Mouse (Mus musculus) C2C12 (cell line): Measurements from ENCODE around the gene Dennd6b. TPM values are rescaled to one million over a fixed set of nuclear protein-coding genes. Genes with fewer than 3 reads are reported as not detected.

Experiments used
- H3K27me3 ChIP-seq: one replicate; pipeline ENCODE4 v1.6.1; 2011; ENCODE audit not compliant: control insufficient read depth, insufficient read depth, insufficient read length
- H3K36me3 ChIP-seq: one replicate; pipeline ENCODE4 v1.6.1; 2011; ENCODE audit not compliant: control insufficient read depth, insufficient read depth
- H3K4me3 ChIP-seq: one replicate; pipeline ENCODE4 v1.5.1; 2011; ENCODE audit warnings: mild to moderate bottlenecking, control low read depth; ENCODE audit not compliant: poor library complexity, insufficient read depth, severe bottlenecking
- H3K79me2 ChIP-seq: one replicate; pipeline ENCODE4 v1.6.1; 2011; ENCODE audit not compliant: control insufficient read depth, insufficient read depth
- H3K79me3 ChIP-seq: one replicate; pipeline ENCODE4 v1.6.1; 2011; ENCODE audit warnings: low read depth, control low read depth
- H3ac ChIP-seq: one replicate; pipeline ENCODE3; 2011; ENCODE audit warnings: low read depth; ENCODE audit not compliant: control insufficient read depth, insufficient read length
- CEBPB ChIP-seq: IDR thresholded peaks from one replicate; pipeline ENCODE4 v1.6.1; 2011; ENCODE audit warnings: low read depth, mild to moderate bottlenecking, control low read depth, moderate library complexity
- CTCF ChIP-seq: IDR thresholded peaks from one replicate; pipeline ENCODE4 v1.5.1; 2011; ENCODE audit not compliant: control insufficient read depth, insufficient read depth, insufficient read length
- FOSL1 ChIP-seq: IDR thresholded peaks from one replicate; pipeline ENCODE4 v1.8.0; 2011; ENCODE audit warnings: mild to moderate bottlenecking, low read length; ENCODE audit not compliant: poor library complexity, insufficient read depth, severe bottlenecking
- MAX ChIP-seq: IDR thresholded peaks from one replicate; pipeline ENCODE4 v1.6.1; 2011; ENCODE audit warnings: mild to moderate bottlenecking, control low read depth
- MYOD1 ChIP-seq: IDR thresholded peaks from one replicate; pipeline ENCODE4 v1.6.1; 2011; ENCODE audit warnings: low read depth; ENCODE audit not compliant: control insufficient read depth, insufficient read length
- MYOG ChIP-seq: IDR thresholded peaks from one replicate; pipeline ENCODE4 v1.6.1; 2011; ENCODE audit not compliant: control insufficient read depth, insufficient read length; ENCODE audit errors: extremely low read depth
- USF1 ChIP-seq: IDR thresholded peaks from one replicate; pipeline ENCODE4 v1.6.1; 2011; ENCODE audit warnings: low read depth, mild to moderate bottlenecking, control low read depth, moderate library complexity
- polyA plus RNA-seq: library from polyadenylated mRNA; unstranded; fragments of >200 nt; fragmentation: generic; extraction: Trizol; gene quantifications from one replicate; pipeline ENCODE4 v1.2.1, GENCODE M21; 2012; ENCODE audit warnings: missing spikeins

The Dennd6b gene
- polyA plus RNA-seq, 1 experiment, result 2.1 TPM

DNA sequence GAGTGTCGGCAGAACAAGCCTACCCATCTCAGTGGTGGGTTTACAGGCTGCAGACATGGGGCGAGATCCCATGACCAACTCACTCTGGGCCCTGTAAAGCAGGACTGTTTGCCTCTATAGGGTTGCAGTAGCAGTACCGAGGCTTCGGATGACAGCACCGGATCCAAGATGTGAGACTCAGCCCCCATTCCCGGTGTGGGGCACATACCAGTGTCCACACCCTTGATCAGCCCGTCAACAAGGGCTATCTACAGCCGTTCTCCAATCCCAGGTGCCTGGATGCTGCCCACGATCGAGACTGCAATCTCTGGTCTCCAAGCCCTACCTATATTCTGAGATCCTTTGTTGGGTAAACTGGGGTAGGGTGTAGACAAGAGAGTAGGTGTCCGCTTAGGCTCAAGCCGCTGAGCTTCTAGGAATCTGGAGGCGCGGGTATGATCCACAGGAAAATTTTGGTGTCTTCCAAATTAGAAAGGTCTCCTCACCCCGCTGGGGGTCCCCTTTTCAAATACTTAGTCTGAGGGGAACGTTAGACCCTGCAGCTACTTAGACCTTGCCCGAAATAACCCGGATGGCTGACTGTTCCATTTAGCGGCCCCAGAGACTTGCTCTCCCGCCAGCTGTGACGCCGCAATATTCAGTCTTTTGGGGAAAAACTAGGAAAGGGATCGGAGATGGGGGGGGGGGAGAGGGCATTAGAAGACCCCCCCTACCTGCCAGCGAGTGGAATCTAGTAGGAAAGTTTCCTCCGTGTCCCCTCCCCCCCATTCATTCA, 47.6 kb downstream of the Dennd6b start:
- TF ChIP-seq CTCF (no peak), FOSL1 (no peak), MYOG (no peak), CEBPB (no peak), MAX (no peak), USF1 (no peak), MYOD1 (no peak)

DNA sequence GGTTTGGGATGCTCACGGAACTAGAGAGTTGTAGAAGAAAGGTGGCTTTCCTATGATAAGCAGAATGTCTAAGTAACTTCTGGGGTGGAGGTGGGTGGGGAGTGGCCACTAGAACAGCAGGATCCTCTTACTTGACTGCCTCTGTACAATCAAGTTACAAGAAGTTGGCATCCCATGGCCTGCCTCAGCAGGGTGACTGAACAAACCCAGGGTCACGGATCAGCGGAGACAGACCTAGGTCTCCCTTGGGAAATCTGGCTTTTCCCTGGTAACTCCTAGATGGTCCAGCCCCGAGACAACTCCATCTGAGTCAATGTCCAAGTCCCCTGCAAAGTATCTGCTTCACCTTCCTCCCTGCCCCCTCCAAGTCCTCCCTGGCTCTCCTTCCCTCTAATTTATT, 48.4 kb downstream of the Dennd6b start:
- H3K36me3 ChIP-seq, result peaks cover 15% of the 10 kb centered on the region
- H3K79me3 ChIP-seq, result no peaks in the 10 kb centered on the region
- no peak for TF ChIP-seq FOSL1
- no peak for TF ChIP-seq CEBPB
- no peak for TF ChIP-seq MYOG
- no peak for TF ChIP-seq MYOD1
- no peak for TF ChIP-seq CTCF
- no peak for TF ChIP-seq MAX
- TF ChIP-seq USF1, result no peak
- H3K4me3 ChIP-seq, result peak overlapping the region; percentile 62
- no peak overlapping the region for H3ac ChIP-seq
- no peaks in the 10 kb centered on the region for H3K27me3 ChIP-seq
- H3K79me2 ChIP-seq, result peaks cover 10% of the 10 kb centered on the region

More for the DNA sequence above, 47.6 kb downstream of the Dennd6b start:
- Histone ChIP-seq H3K36me3 (peaks cover 16% of the 10 kb centered on the region), H3ac (peak overlapping the region; percentile 64), H3K4me3 (peak overlapping the region; percentile 62), H3K79me3 (no peaks in the 10 kb centered on the region), H3K27me3 (no peaks in the 10 kb centered on the region), H3K79me2 (peaks cover 10% of the 10 kb centered on the region)

- H3K79me3 ChIP-seq, result no peaks in the 10 kb centered on the region
- TF ChIP-seq MYOG, result no peak
- no peak for TF ChIP-seq FOSL1
- no peak for TF ChIP-seq USF1
- TF ChIP-seq CTCF, result no peak
- no peak for TF ChIP-seq CEBPB
- TF ChIP-seq MAX, result no peak
- no peak for TF ChIP-seq MYOD1
- H3K79me2 ChIP-seq, result peaks cover 10% of the 10 kb centered on the region
- peaks cover 15% of the 10 kb centered on the region for H3K36me3 ChIP-seq
- no peaks in the 10 kb centered on the region for H3K27me3 ChIP-seq
- no peak overlapping the region for H3ac ChIP-seq
- H3K4me3 ChIP-seq, result no peak overlapping the region
Measured at GRCm38 (mm10) chr15:89147456-89147855, 48.8 kb downstream of the Dennd6b start.

- no peak overlapping the region for H3K4me3 ChIP-seq
- H3K79me2 ChIP-seq, result peaks cover 10% of the 10 kb centered on the region
- H3K36me3 ChIP-seq, result peaks cover 15% of the 10 kb centered on the region
- no peak overlapping the region for H3ac ChIP-seq
- H3K27me3 ChIP-seq, result no peaks in the 10 kb centered on the region
- no peaks in the 10 kb centered on the region for H3K79me3 ChIP-seq
- TF ChIP-seq CTCF (no peak), MAX (no peak), MYOD1 (no peak), MYOG (no peak), CEBPB (no peak), USF1 (no peak), FOSL1 (no peak)
Measured at GRCm38 (mm10) chr15:89147024-89147423, 49.3 kb downstream of the Dennd6b start.

- no peaks in the 10 kb centered on the region for H3K27me3 ChIP-seq
- no peaks in the 10 kb centered on the region for H3K79me3 ChIP-seq
- H3ac ChIP-seq, result no peak overlapping the region
- H3K4me3 ChIP-seq, result no peak overlapping the region
- peaks cover 15% of the 10 kb centered on the region for H3K36me3 ChIP-seq
- TF ChIP-seq MYOD1 (no peak), USF1 (no peak), CEBPB (no peak), FOSL1 (no peak), MYOG (no peak), CTCF (no peak), MAX (no peak)
- peaks cover 10% of the 10 kb centered on the region for H3K79me2 ChIP-seq
Measured at GRCm38 (mm10) chr15:89146537-89146936, 49.8 kb downstream of the Dennd6b start.
